Mouse (Mus musculus): ENCODE measurements around the gene Nudt17. TPM values are rescaled to one million over a fixed set of nuclear protein-coding genes. Genes with fewer than 3 reads are reported as not detected.
"Not testable (repeated sequence)": the region's sequence is repeated elsewhere in the genome, so short reads cannot be mapped to it uniquely, and the experiment has no call there.

Gene Nudt17
- polyA plus RNA-seq, 1 experiment from 2014 or later, result 17.3 TPM

- H3K9ac ChIP-seq, result no peak overlapping the region
- DNase-seq (ENCODE audit: low spot score) (no peak), ATAC-seq (ENCODE audit: low FRiP score) (no peak)
- H3K4me1 ChIP-seq (replicated peaks; ENCODE audit: control insufficient read depth, insufficient read depth, low read length), result peaks cover 10% of the 10 kb centered on the region
- H3K36me3 ChIP-seq (replicated peaks; ENCODE audit: control insufficient read depth, insufficient read depth), result no peaks in the 10 kb centered on the region
- H3K4me2 ChIP-seq (replicated peaks), result no peak overlapping the region
- no peak overlapping the region for H3K27ac ChIP-seq
- H3K4me3 ChIP-seq (replicated peaks; ENCODE audit: low read length), result no peak overlapping the region
- no peaks in the 10 kb centered on the region for H3K9me3 ChIP-seq (ENCODE audit: control insufficient read depth, low read length)
- H3K27me3 ChIP-seq (ENCODE audit: control insufficient read depth, insufficient read depth, low read length), result no peaks in the 10 kb centered on the region
- whole genome bisulfite sequencing, result 85% methylated on average over 1 of the region's 1 CpGs
Measured at GRCm38 (mm10) chr3:96693579-96693978, 14.8 kb downstream of the Nudt17 start.

DNA sequence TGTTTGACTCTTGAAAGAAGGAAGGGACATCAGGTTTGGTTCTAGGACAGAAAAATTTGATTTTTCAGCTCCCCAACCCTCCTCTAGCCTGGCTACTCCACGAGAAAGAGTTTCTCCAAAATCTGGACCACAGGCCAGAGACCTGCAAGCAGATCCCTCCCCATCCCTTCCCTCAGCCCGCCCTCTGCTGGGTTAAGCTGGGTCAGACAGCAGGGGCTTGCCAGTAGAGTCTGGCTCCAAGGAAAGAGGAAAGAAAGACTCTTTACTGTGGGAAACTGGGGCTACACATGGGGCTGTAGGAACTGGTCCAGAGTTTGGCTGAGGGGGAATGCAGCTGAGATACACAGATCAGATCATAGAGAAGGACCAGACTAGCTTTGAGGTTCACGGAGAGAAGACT is 15.9 kb downstream of the Nudt17 start:
- Histone ChIP-seq H3K4me3 (replicated peaks; ENCODE audit: low read length) (no peak overlapping the region), H3K27me3 (ENCODE audit: control insufficient read depth, insufficient read depth, low read length) (no peaks in the 10 kb centered on the region), H3K9me3 (ENCODE audit: control insufficient read depth, low read length) (no peaks in the 10 kb centered on the region), H3K4me1 (replicated peaks; ENCODE audit: control insufficient read depth, insufficient read depth, low read length) (peaks cover 4% of the 10 kb centered on the region), H3K27ac (no peak overlapping the region), H3K36me3 (replicated peaks; ENCODE audit: control insufficient read depth, insufficient read depth) (no peaks in the 10 kb centered on the region), H3K4me2 (replicated peaks) (no peak overlapping the region), H3K9ac (no peak overlapping the region)
- WGBS, result 11% methylated on average over 3 of the region's 3 CpGs
- ATAC-seq (ENCODE audit: low FRiP score) (no peak), DNase-seq (ENCODE audit: low spot score) (no peak)

- H3K27me3 ChIP-seq (ENCODE audit: control insufficient read depth, insufficient read depth, low read length), result 0 out of 2 replicates have a peak, but pooled peaks cover 4% of the 10 kb centered on the region
- H3K4me1 ChIP-seq (replicated peaks; ENCODE audit: control insufficient read depth, insufficient read depth, low read length), result no peaks in the 10 kb centered on the region
- H3K9me3 ChIP-seq (ENCODE audit: control insufficient read depth, low read length), result no peaks in the 10 kb centered on the region
- no peak overlapping the region for H3K4me3 ChIP-seq (replicated peaks; ENCODE audit: low read length)
- no peaks in the 10 kb centered on the region for H3K36me3 ChIP-seq (replicated peaks; ENCODE audit: control insufficient read depth, insufficient read depth)
- WGBS, result 55% methylated on average over 3 of the region's 3 CpGs
- no peak for DNase-seq (ENCODE audit: low spot score)
- H3K4me2 ChIP-seq (replicated peaks), result no peak overlapping the region
- ATAC-seq (ENCODE audit: low FRiP score), result no peak
- H3K27ac ChIP-seq, result no peak overlapping the region
- H3K9ac ChIP-seq, result no peak overlapping the region
Measured at GRCm38 (mm10) chr3:96690298-96690697, 18.1 kb downstream of the Nudt17 start.

- DNase-seq (ENCODE audit: low spot score) (no peak), ATAC-seq (ENCODE audit: low FRiP score) (no peak)
- no peak overlapping the region for H3K9ac ChIP-seq
- H3K4me2 ChIP-seq (replicated peaks), result no peak overlapping the region
- H3K4me1 ChIP-seq (replicated peaks; ENCODE audit: control insufficient read depth, insufficient read depth, low read length), result no peaks in the 10 kb centered on the region
- no peaks in the 10 kb centered on the region for H3K36me3 ChIP-seq (replicated peaks; ENCODE audit: control insufficient read depth, insufficient read depth)
- H3K4me3 ChIP-seq (replicated peaks; ENCODE audit: low read length), result no peak overlapping the region
- no peaks in the 10 kb centered on the region for H3K9me3 ChIP-seq (ENCODE audit: control insufficient read depth, low read length)
- no peak overlapping the region for H3K27ac ChIP-seq
- H3K27me3 ChIP-seq (ENCODE audit: control insufficient read depth, insufficient read depth, low read length), result peaks cover 13% of the 10 kb centered on the region; the same call in 1 of the 2 replicates
- 86% methylated on average over 11 of the region's 11 CpGs for WGBS
Measured at GRCm38 (mm10) chr3:96688854-96689253, 19.5 kb downstream of the Nudt17 start.

GRCm38 (mm10) chr3:96686057-96686456 is 22.3 kb downstream of the Nudt17 start:
- ATAC-seq (ENCODE audit: low FRiP score); H3K4me3 ChIP-seq (replicated peaks; ENCODE audit: low read length): not testable (repeated sequence)

GRCm38 (mm10) chr3:96684822-96685156 is 23.6 kb downstream of the Nudt17 start:
- Histone ChIP-seq H3K4me3 (replicated peaks; ENCODE audit: low read length) (peak overlapping the region; percentile 13; the same call in 1 of the 2 replicates), H3K27me3 (ENCODE audit: control insufficient read depth, insufficient read depth, low read length) (peaks cover 15% of the 10 kb centered on the region; the same call in 1 of the 2 replicates), H3K27ac (no peak overlapping the region), H3K9me3 (ENCODE audit: control insufficient read depth, low read length) (no peaks in the 10 kb centered on the region), H3K4me1 (replicated peaks; ENCODE audit: control insufficient read depth, insufficient read depth, low read length) (no peaks in the 10 kb centered on the region), H3K4me2 (replicated peaks) (peak overlapping the region; percentile 44), H3K36me3 (replicated peaks; ENCODE audit: control insufficient read depth, insufficient read depth) (no peaks in the 10 kb centered on the region), H3K9ac (no peak overlapping the region)
- DNase-seq (ENCODE audit: low spot score) (no peak), ATAC-seq (ENCODE audit: low FRiP score) (no peak)
- 37% methylated on average over 28 of the region's 28 CpGs for WGBS

More at GRCm38 (mm10) chr3:96686057-96686456, 22.3 kb downstream of the Nudt17 start:
- H3K4me2 ChIP-seq (replicated peaks); H3K9me3 ChIP-seq (ENCODE audit: control insufficient read depth, low read length); H3K36me3 ChIP-seq (replicated peaks; ENCODE audit: control insufficient read depth, insufficient read depth); H3K9ac ChIP-seq; H3K27ac ChIP-seq; DNase-seq (ENCODE audit: low spot score); H3K4me1 ChIP-seq (replicated peaks; ENCODE audit: control insufficient read depth, insufficient read depth, low read length): not testable (repeated sequence)
- 96% methylated on average over 5 of the region's 5 CpGs for WGBS
- H3K27me3 ChIP-seq (ENCODE audit: control insufficient read depth, insufficient read depth, low read length), result peaks cover 15% of the 10 kb centered on the region; the same call in 1 of the 2 replicates

- peaks cover 15% of the 10 kb centered on the region; the same call in 1 of the 2 replicates for H3K27me3 ChIP-seq (ENCODE audit: control insufficient read depth, insufficient read depth, low read length)
- no peaks in the 10 kb centered on the region for H3K4me1 ChIP-seq (replicated peaks; ENCODE audit: control insufficient read depth, insufficient read depth, low read length)
- H3K4me3 ChIP-seq (replicated peaks; ENCODE audit: low read length), result peak overlapping the region; percentile 13; the same call in 1 of the 2 replicates
- peak overlapping the region; percentile 44 for H3K4me2 ChIP-seq (replicated peaks)
- no peak for ATAC-seq (ENCODE audit: low FRiP score)
- H3K9ac ChIP-seq, result no peak overlapping the region
- WGBS, result 64% methylated on average over 17 of the region's 17 CpGs
- no peaks in the 10 kb centered on the region for H3K36me3 ChIP-seq (replicated peaks; ENCODE audit: control insufficient read depth, insufficient read depth)
- DNase-seq (ENCODE audit: low spot score), result no peak
- no peaks in the 10 kb centered on the region for H3K9me3 ChIP-seq (ENCODE audit: control insufficient read depth, low read length)
- H3K27ac ChIP-seq, result no peak overlapping the region
Measured at GRCm38 (mm10) chr3:96684151-96684821, 24.1 kb downstream of the Nudt17 start.

GRCm38 (mm10) chr3:96683496-96683895 is 24.9 kb downstream of the Nudt17 start:
- Histone ChIP-seq H3K9me3 (ENCODE audit: control insufficient read depth, low read length) (no peaks in the 10 kb centered on the region), H3K4me3 (replicated peaks; ENCODE audit: low read length) (no peak overlapping the region), H3K27me3 (ENCODE audit: control insufficient read depth, insufficient read depth, low read length) (peaks cover 15% of the 10 kb centered on the region; the same call in 1 of the 2 replicates), H3K9ac (no peak overlapping the region), H3K4me1 (replicated peaks; ENCODE audit: control insufficient read depth, insufficient read depth, low read length) (no peaks in the 10 kb centered on the region), H3K4me2 (replicated peaks) (no peak overlapping the region), H3K27ac (no peak overlapping the region), H3K36me3 (replicated peaks; ENCODE audit: control insufficient read depth, insufficient read depth) (no peaks in the 10 kb centered on the region)
- DNase-seq (ENCODE audit: low spot score), result no peak
- no peak for ATAC-seq (ENCODE audit: low FRiP score)
- WGBS, result 82% methylated on average over 3 of the region's 3 CpGs

DNA sequence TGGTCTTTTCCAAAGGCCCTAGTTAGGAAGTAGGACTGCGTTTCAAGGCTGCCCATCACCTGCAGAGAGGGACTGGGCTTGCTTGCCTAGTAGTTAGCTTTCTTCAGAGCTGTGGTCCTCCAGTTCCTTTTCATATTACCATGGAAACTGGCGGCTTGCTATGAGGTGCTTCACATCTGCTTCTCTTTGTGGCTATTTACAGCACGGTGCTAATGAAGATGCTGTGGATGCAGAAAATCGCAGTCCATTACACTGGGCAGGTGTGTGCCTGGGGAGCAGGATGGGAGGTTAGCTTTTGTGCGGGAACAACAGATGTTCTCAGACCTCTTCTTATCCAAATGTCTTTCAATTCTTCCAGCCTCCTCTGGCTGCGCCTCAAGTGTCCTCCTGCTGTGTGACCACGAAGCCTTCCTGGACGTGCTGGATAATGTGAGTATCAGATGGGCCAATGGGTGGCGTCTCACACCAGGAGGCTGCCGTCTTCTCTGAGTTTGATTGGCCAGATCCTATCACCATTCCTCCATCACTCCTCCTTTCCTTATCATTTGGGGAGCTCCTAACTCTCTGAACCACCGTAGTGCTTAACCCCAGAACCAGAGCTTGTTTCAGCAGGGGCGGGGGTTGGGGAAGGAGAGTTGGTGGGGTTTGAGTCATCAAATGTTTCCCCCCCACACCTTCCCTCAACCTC is 27.9 kb downstream of the Nudt17 start:
- no peaks in the 10 kb centered on the region for H3K36me3 ChIP-seq (replicated peaks; ENCODE audit: control insufficient read depth, insufficient read depth)
- H3K27ac ChIP-seq, result no peak overlapping the region
- WGBS, result 18% methylated on average over 12 of the region's 12 CpGs
- H3K9ac ChIP-seq, result no peak overlapping the region
- no peak overlapping the region for H3K4me3 ChIP-seq (replicated peaks; ENCODE audit: low read length)
- H3K27me3 ChIP-seq (ENCODE audit: control insufficient read depth, insufficient read depth, low read length), result peaks cover 12% of the 10 kb centered on the region; the same call in 1 of the 2 replicates
- no peaks in the 10 kb centered on the region for H3K9me3 ChIP-seq (ENCODE audit: control insufficient read depth, low read length)
- ATAC-seq (ENCODE audit: low FRiP score) (peak; percentile 21; the same call in 1 of the 2 replicates), DNase-seq (ENCODE audit: low spot score) (no peak)
- no peaks in the 10 kb centered on the region for H3K4me1 ChIP-seq (replicated peaks; ENCODE audit: control insufficient read depth, insufficient read depth, low read length)
- H3K4me2 ChIP-seq (replicated peaks), result no peak overlapping the region

Data from hindbrain, embryonic 14.5 days (tissue).